Mouse (Mus musculus): ENCODE measurements at regions not wholly inside any gene's neighbourhood (a gene's known extent, or its start where the extent isn't known, plus 50 kb on each side); places are given as distances from the start of the nearest gene placed in this dataset.

DNA sequence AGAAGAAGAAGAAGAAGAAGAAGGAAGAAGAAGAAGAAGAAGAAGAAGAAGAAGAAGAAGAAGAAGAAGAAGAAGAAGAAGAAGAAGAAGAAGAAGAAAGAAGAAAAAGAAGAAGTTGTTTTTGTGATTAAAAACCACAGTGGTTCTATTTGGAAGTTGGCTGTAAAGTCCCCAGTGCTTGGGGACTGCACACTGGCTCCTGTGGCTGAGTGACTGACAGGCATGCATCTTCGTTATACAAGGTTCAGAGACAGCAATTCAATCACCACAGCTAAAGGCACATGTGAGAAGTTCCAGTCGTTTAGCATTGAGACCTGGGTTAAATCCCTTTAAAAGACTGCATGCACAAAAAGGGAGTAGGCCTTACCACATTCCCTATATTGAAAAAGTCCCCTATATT lies 93.1 kb upstream of the Arhgap28 start:
- Histone ChIP-seq H3K27me3 (no peaks in the 10 kb centered on the region), H3K9me3 (replicated peaks) (no peaks in the 10 kb centered on the region), H3K4me3 (no peak overlapping the region), H3K9ac (no peak overlapping the region), H3K4me1 (no peaks in the 10 kb centered on the region), H3K36me3 (no peaks in the 10 kb centered on the region), H3K27ac (no peak overlapping the region), H3K4me2 (replicated peaks) (no peak overlapping the region)
- WGBS: 62% methylated on average over 2 of the region's 2 CpGs
- no peak for ATAC-seq (ENCODE audit: low FRiP score)

DNA sequence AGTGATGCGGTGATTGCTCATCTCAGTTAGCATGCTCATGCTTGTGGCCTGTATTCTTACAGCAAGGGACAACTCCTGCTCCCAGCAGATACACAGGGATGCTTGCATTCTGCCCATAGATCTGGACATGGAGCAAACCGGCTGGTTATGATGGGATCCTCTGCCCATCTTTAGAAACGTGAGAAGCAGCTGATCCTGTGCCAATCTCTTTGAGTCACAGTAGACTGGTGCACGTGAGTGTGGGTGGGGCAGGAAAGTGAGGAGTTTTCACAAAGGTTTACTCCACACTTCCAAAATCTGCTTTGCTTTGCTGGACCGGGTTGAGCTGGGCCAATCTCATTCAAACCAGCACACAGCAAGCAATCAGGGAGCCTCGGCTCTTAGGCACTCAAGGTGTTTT lies 93.5 kb upstream of the Arhgap28 start:
- Histone ChIP-seq H3K9ac (no peak overlapping the region), H3K4me2 (replicated peaks) (no peak overlapping the region), H3K27me3 (no peaks in the 10 kb centered on the region), H3K36me3 (no peaks in the 10 kb centered on the region), H3K9me3 (replicated peaks) (no peaks in the 10 kb centered on the region), H3K4me3 (no peak overlapping the region), H3K4me1 (no peaks in the 10 kb centered on the region), H3K27ac (no peak overlapping the region)
- no peak for ATAC-seq (ENCODE audit: low FRiP score)
- WGBS: 82% methylated on average over 6 of the region's 6 CpGs

DNA sequence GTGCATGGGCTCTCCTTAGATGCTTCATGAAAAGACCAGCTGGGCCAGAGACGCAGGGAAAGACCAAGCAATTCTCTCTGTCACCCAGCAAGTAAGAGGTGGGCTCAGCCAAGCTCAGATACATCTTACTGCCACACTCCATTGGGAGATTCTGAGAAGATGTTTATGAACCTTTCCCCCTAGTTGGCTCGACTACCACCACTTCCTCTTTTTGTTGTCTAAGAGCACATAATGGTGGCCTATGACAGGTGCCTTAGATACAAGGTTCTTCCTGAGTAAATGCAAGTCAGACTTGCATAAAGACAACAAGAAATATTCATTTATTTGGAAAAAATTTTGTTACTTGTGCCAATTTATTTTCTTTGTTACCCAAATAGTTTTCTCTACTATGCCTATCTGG lies 96.2 kb upstream of the Arhgap28 start:
- WGBS: 75% methylated on average over 2 of the region's 2 CpGs
- Histone ChIP-seq H3K9ac (no peak overlapping the region), H3K36me3 (no peaks in the 10 kb centered on the region), H3K9me3 (replicated peaks) (no peaks in the 10 kb centered on the region), H3K4me2 (replicated peaks) (no peak overlapping the region), H3K4me1 (no peaks in the 10 kb centered on the region), H3K27ac (no peak overlapping the region), H3K4me3 (no peak overlapping the region), H3K27me3 (no peaks in the 10 kb centered on the region)
- no peak for ATAC-seq (ENCODE audit: low FRiP score)

DNA sequence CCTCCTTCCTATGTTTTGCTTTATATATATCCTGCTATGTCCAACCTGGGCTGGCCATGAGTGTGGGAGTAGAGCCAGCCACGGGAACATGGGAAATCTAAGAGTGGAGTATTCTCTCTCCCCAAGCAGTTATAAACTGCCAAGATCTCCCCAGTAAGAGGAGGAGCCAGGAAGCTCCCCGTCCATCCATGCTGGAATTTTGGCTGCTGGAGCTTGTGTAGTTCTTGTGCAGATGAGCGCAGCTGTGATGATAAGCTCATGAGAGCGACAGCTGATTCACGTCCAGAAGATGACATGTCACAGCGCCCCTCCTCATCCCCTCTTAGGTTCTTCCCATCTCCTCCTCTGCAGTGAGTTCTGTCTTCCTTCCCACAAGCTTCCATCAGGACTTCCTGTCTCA lies 99.4 kb upstream of the Arhgap28 start:
- Histone ChIP-seq H3K4me3 (no peak overlapping the region), H3K9me3 (replicated peaks) (no peaks in the 10 kb centered on the region), H3K9ac (no peak overlapping the region), H3K36me3 (no peaks in the 10 kb centered on the region), H3K4me1 (no peaks in the 10 kb centered on the region), H3K27ac (no peak overlapping the region), H3K27me3 (no peaks in the 10 kb centered on the region), H3K4me2 (replicated peaks) (no peak overlapping the region)
- no peak for ATAC-seq (ENCODE audit: low FRiP score)
- 87% methylated on average over 6 of the region's 6 CpGs for WGBS

DNA sequence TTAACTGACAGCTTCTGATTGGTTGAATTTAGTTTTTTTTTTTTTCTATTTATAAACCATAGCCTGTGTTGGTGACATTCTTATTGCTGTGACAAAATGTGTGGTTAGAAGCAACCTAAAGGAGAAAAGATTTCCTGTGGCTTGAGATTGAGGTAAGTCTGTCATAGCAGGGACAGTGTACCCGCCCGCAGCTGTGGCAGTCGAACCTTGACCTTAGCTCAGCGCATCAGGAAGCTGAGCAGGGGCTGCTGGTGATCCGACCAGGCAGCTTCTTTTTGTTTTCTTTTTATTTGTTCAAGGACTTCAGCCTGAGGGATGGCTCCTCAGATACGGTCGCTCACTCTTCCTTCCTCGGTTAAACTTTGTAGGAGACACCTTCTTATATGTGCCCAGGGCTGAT lies 102.4 kb upstream of the Arhgap28 start:
- H3K27ac ChIP-seq: no peak overlapping the region
- H3K4me2 ChIP-seq (replicated peaks): no peak overlapping the region
- H3K36me3 ChIP-seq: no peaks in the 10 kb centered on the region
- H3K9me3 ChIP-seq (replicated peaks): no peaks in the 10 kb centered on the region
- no peak for ATAC-seq (ENCODE audit: low FRiP score)
- H3K4me1 ChIP-seq: no peaks in the 10 kb centered on the region
- no peak overlapping the region for H3K9ac ChIP-seq
- no peak overlapping the region for H3K4me3 ChIP-seq
- 64% methylated on average over 8 of the region's 8 CpGs for whole genome bisulfite sequencing
- H3K27me3 ChIP-seq: no peaks in the 10 kb centered on the region

DNA sequence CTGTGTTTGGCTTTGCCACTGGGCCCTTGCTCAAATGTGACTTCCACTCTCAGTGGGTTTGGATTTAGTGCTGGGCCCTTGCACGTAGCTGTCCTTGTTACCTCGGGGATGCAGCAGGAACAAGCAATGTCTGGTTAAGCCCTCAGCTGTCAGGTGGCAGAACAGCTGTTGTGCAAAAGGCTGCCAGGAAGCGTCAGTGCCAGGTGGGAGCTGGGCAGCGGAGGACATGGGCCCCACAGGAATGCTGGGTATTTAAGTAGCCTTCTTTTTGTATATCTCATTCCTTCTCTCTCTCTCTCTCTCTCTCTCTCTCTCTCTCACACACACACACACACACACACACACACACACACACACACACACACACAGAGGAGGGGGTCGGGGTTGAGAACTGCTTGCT lies 104.0 kb upstream of the Arhgap28 start:
- Histone ChIP-seq H3K27ac (no peak overlapping the region), H3K36me3 (no peaks in the 10 kb centered on the region), H3K4me3 (no peak overlapping the region), H3K9me3 (replicated peaks) (no peaks in the 10 kb centered on the region), H3K27me3 (no peaks in the 10 kb centered on the region), H3K9ac (no peak overlapping the region), H3K4me2 (replicated peaks) (no peak overlapping the region), H3K4me1 (no peaks in the 10 kb centered on the region)
- WGBS: 89% methylated on average over 5 of the region's 5 CpGs
- no peak for ATAC-seq (ENCODE audit: low FRiP score)

DNA sequence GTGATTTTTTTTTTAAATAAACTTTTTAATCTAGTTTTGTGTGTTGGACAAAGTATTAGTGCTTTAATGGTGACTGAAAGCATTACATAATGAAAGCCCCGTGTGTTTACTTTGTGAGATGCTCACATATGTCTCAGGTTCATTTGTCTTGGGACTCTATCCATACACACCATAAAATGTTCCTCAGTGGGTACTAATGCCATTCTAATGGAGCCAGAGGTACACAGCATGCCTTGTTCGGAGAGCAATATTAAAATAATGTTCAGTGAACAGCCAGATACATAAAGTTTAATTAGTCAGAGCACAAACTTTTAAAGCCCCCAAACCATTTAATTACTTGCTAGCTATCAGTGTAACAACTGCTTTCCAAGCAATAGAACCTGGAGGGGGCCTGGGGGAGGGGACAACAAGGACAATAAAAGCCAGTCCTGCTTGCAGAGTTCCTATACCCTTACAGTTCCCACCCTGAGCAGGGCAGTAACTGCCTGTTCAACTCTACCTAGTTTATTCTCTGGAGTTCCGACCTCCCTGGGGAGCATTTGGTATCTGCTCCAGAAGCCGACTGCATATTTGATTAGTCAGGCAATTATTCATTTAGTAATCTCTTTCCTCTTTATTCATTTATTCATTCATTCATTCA lies 108.0 kb upstream of the Arhgap28 start:
- no peak for ATAC-seq (ENCODE audit: low FRiP score)
- WGBS: 86% methylated on average over 4 of the region's 4 CpGs
- H3K4me3 ChIP-seq: no peak overlapping the region

DNA sequence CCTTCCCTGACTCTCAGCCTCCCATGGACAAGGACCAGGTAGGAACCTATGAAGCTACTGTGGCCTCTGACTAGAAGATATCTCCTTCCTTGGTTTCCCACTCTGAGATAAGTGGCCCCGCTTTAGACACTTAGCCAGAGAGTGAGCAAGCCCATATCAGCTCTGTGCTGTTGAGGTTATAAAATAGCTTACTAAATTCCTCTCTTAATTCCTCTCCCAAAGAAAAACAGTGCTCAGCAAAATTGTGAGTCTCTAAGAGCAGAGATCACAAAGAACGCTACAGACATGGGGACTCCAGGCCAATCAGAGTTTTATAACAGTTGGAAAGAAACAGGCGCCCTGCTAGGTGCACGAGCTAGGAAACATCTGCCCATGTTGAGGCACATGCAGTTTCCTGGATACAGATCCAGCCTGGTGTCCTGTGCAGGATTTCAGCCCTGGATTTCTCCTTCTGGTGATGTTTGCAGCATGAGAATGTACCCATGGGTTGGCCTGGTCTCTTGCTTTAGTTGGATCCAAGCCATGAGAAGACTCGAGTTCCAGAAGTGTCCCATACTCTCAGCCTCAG lies 108.9 kb upstream of the Arhgap28 start:
- H3K27me3 ChIP-seq: no peaks in the 10 kb centered on the region
- H3K9ac ChIP-seq: no peak overlapping the region
- no peak for ATAC-seq (ENCODE audit: low FRiP score)
- no peaks in the 10 kb centered on the region for H3K4me1 ChIP-seq
- H3K4me3 ChIP-seq: no peak overlapping the region
- H3K4me2 ChIP-seq (replicated peaks): no peak overlapping the region
- no peaks in the 10 kb centered on the region for H3K36me3 ChIP-seq
- 84% methylated on average over 5 of the region's 5 CpGs for WGBS
- H3K9me3 ChIP-seq (replicated peaks): no peaks in the 10 kb centered on the region
- no peak overlapping the region for H3K27ac ChIP-seq

More for the DNA sequence above, 108.0 kb upstream of the Arhgap28 start:
- Histone ChIP-seq H3K27ac (no peak overlapping the region), H3K9ac (no peak overlapping the region), H3K27me3 (no peaks in the 10 kb centered on the region), H3K36me3 (no peaks in the 10 kb centered on the region), H3K4me1 (no peaks in the 10 kb centered on the region), H3K4me2 (replicated peaks) (no peak overlapping the region), H3K9me3 (replicated peaks) (no peaks in the 10 kb centered on the region)

DNA sequence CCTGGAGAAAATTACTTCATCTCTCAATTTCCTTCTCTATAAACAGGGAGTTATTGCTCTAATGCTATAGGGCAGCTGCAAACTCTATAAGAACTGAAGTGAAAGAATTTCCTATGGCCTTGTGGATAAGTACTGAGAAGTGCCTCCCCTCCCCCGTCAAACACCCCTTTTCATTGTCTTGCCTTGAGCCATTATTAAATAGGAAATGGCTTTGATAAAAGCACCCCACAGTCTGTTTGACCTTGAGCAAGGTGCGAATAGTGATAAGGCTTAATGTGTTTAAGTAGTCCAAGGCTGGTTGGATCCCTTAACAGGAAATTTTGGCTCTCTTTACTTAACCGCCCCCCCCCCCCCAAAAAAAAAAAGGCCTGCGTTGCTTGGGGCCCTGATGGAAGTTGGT lies 111.7 kb upstream of the Arhgap28 start:
- no peaks in the 10 kb centered on the region for H3K4me1 ChIP-seq
- H3K9ac ChIP-seq: no peak overlapping the region
- no peak overlapping the region for H3K4me2 ChIP-seq (replicated peaks)
- 84% methylated on average over 4 of the region's 4 CpGs for WGBS
- no peaks in the 10 kb centered on the region for H3K9me3 ChIP-seq (replicated peaks)
- H3K36me3 ChIP-seq: no peaks in the 10 kb centered on the region
- H3K4me3 ChIP-seq: no peak overlapping the region
- ATAC-seq (ENCODE audit: low FRiP score): no peak
- no peaks in the 10 kb centered on the region for H3K27me3 ChIP-seq
- H3K27ac ChIP-seq: no peak overlapping the region

DNA sequence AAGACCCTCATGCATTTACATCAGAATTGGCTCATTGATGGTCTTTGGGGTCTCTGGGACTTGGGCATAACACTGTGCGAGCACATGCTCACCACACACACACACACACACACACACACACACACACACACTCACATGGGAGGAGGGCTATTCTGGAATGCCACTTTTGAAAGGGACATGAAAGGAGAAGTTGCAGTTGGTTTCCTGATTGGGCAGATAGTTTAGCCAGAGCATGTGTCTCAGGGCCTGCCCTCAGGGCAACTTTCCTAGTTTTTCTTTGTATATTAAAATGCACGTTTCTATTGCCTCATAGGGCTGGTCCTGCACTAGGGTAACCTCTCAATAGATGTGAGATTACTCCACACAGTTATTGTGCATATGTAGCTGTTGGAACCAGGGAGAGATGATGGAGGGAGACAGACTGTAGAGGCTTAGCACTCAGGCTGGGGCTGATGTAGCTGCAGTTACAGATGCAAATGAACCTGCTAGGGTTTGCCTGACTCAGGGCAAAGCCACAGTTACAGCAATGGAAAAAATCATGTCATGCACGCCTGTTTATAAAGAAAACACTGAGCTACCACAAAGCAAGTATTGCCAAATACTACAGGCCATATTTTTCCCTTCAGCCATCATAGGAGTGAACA lies 115.3 kb upstream of the Arhgap28 start:
- Histone ChIP-seq H3K27me3 (no peaks in the 10 kb centered on the region), H3K4me3 (no peak overlapping the region), H3K9me3 (replicated peaks) (no peaks in the 10 kb centered on the region), H3K9ac (no peak overlapping the region), H3K36me3 (no peaks in the 10 kb centered on the region), H3K27ac (no peak overlapping the region), H3K4me1 (no peaks in the 10 kb centered on the region), H3K4me2 (replicated peaks) (no peak overlapping the region)
- no peak for ATAC-seq (ENCODE audit: low FRiP score)
- WGBS: 67% methylated on average over 3 of the region's 3 CpGs

DNA sequence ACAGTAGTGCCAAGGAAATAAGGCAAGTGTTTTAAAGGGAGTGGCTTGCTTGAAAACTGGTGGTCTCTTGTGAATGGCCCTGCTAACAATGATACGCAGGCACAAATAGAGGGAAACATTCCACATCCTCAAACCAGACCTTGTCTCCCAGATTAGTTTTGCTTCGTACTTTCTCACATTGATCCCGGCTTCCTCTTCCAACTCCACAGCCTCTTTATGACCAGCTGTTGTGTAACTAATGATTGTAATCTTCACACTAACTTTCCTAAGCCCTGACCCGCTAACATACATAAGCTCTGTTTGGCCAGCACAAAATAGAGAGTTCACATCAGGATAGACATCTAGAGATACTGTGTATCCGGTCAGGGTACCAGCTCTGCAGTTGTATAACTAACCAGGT lies 116.3 kb upstream of the Arhgap28 start:
- 92% methylated on average over 5 of the region's 5 CpGs for WGBS

DNA sequence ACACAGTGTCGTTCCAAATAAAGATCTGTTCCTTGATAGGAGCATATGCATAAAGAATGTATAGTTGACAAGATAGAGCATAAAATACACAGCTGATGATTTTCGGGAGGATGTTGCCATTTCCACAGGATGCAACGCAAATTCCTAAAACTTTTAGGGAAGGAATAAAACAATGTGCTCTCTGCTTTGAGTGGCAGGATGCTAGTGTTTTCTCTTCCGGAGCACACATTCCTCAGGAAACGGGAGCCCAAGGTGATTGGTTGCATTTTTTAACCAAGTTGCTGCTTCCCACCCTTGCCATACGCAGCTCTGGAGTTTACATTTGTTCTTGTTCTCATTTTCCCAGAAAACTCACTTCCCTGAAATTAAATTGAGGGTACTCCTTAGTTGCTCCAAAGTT lies 116.8 kb upstream of the Arhgap28 start:
- H3K9ac ChIP-seq: no peak overlapping the region
- H3K27me3 ChIP-seq: no peaks in the 10 kb centered on the region
- no peaks in the 10 kb centered on the region for H3K9me3 ChIP-seq (replicated peaks)
- H3K27ac ChIP-seq: no peak overlapping the region
- no peaks in the 10 kb centered on the region for H3K4me1 ChIP-seq
- H3K4me3 ChIP-seq: no peak overlapping the region
- ATAC-seq (ENCODE audit: low FRiP score): no peak
- H3K36me3 ChIP-seq: no peaks in the 10 kb centered on the region
- no peak overlapping the region for H3K4me2 ChIP-seq (replicated peaks)
- WGBS: 80% methylated on average over 6 of the region's 6 CpGs

More for the DNA sequence above, 116.3 kb upstream of the Arhgap28 start:
- Histone ChIP-seq H3K4me3 (no peak overlapping the region), H3K36me3 (no peaks in the 10 kb centered on the region), H3K27me3 (no peaks in the 10 kb centered on the region), H3K4me1 (no peaks in the 10 kb centered on the region), H3K9me3 (replicated peaks) (no peaks in the 10 kb centered on the region), H3K4me2 (replicated peaks) (no peak overlapping the region), H3K9ac (no peak overlapping the region), H3K27ac (no peak overlapping the region)
- no peak for ATAC-seq (ENCODE audit: low FRiP score)

DNA sequence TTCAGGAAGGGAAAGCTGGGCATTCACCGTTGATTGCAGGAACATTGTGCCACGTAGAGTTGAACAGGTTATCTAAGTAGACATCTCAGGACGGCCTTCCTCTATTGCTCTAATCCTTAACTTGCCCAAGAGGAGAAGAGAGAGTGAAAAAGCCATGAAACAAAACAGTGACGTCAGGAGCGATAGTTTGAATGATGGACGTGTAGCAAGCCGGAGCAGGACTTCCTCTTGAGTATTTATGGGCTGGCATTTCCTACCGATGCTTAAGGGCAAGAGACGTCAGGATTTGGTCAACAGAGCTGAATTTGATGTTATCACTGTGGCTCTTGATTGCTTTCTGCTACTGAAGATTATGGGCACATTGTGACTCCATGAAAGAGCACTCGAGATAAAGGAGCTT lies 130.5 kb upstream of the Arhgap28 start:
- Histone ChIP-seq H3K4me1 (no peaks in the 10 kb centered on the region), H3K4me2 (replicated peaks) (no peak overlapping the region), H3K9me3 (replicated peaks) (no peaks in the 10 kb centered on the region), H3K9ac (no peak overlapping the region), H3K27me3 (no peaks in the 10 kb centered on the region), H3K4me3 (no peak overlapping the region), H3K36me3 (no peaks in the 10 kb centered on the region), H3K27ac (no peak overlapping the region)
- 80% methylated on average over 10 of the region's 10 CpGs for WGBS
- no peak for ATAC-seq (ENCODE audit: low FRiP score)
